Mouse (Mus musculus): ENCODE measurements around the gene Gldc. TPM values are rescaled to one million over a fixed set of nuclear protein-coding genes. Genes with fewer than 3 reads are reported as not detected.

The Gldc gene
- total RNA-seq, 2 experiments from 2014 or later, result 0.17 to 0.28 TPM

GRCm38 (mm10) chr19:30107221-30107845 lies 67.9 kb downstream of the Gldc start:
- DNase-seq, result peak in 1 of 2 experiments; percentile 25

- no peak for DNase-seq
Observed at GRCm38 (mm10) chr19:30105045-30105842, 70.0 kb downstream of the Gldc start.

- DNase-seq, result peak; percentile 35 to 51
Observed at GRCm38 (mm10) chr19:30102620-30103019, 72.6 kb downstream of the Gldc start.

GRCm38 (mm10) chr19:30100571-30100970 lies 74.7 kb downstream of the Gldc start:
- no peak for DNase-seq

GRCm38 (mm10) chr19:30097039-30097438 lies 78.2 kb downstream of the Gldc start:
- DNase-seq, result no peak

- DNase-seq, result no peak
Observed at GRCm38 (mm10) chr19:30096186-30096585, 79.0 kb downstream of the Gldc start.

- no peak for DNase-seq
Observed at GRCm38 (mm10) chr19:30091644-30092295, 83.5 kb downstream of the Gldc start.

- DNase-seq, result no peak
Observed at GRCm38 (mm10) chr19:30090163-30090562, 85.1 kb downstream of the Gldc start.

- peak in 1 of 2 experiments; percentile 6 for DNase-seq
Observed at GRCm38 (mm10) chr19:30065797-30066196, 109.4 kb downstream of the Gldc start.

- no peak for DNase-seq
Observed at GRCm38 (mm10) chr19:30054218-30054617, 121.0 kb downstream of the Gldc start.

- DNase-seq, result no peak
Observed at GRCm38 (mm10) chr19:30051479-30051878, 123.8 kb downstream of the Gldc start.

- no peak for DNase-seq
Observed at GRCm38 (mm10) chr19:30050584-30050983, 124.6 kb downstream of the Gldc start.

Other genes starting within 250 kb of the Gldc start
- gene Trpd52l3, start 171.6 kb downstream of the Gldc start, total RNA-seq (2021), result not detected
- 10 to 100 TPM; 18.8 to 24.0 TPM for gene Uhrf2, start 144.9 kb downstream of the Gldc start, total RNA-seq (2021)
- not detected for gene Mbl2, start 57.5 kb upstream of the Gldc start, total RNA-seq (2021)

Measured in heart, adult 18-20 months (tissue).